Mouse (Mus musculus) gastrocnemius, postnatal 14 days (tissue): ENCODE results near the gene Cul4b. TPM values are rescaled to one million over a fixed set of nuclear protein-coding genes. Genes with fewer than 3 reads are reported as not detected.
A peak's percentile ranks its signal among the peaks of the same experiment; 100 is the strongest.
"Not testable (repeated sequence)": the region's sequence is repeated elsewhere in the genome, so short reads cannot be mapped to it uniquely, and the experiment has no call there.

ENCODE experiments used
- DNase-seq: peaks from one replicate; pipeline ENCODE4 v3.0.0; 2021; ENCODE audit warnings: mixed read lengths
- intact Hi-C: fragments of 180-260 bp; cut with DNase I; formaldehyde crosslinking; loops from one replicate; pipeline ENCODE4 v1.15.1; 2025; ENCODE audit warnings: low total_unique reads
- long read RNA-seq, 2 experiments: library from polyadenylated mRNA; stranded (forward); transcript quantifications; one replicate each; pipeline ENCODE4 v2.0.0; 2021
- total RNA-seq, 2 experiments: library from RNA; stranded (reverse); gene quantifications; 2 replicates each; pipeline ENCODE4 v1.2.3; 2021

Gene Cul4b
- total RNA-seq = 10 to 100 TPM; 11.0 to 11.5 TPM
- long read RNA-seq, experiment 1, partial matches to known transcripts = 1 of 1 reads
- long read RNA-seq, experiment 1, other reads (novel, unspliced or antisense) = 0 of 1 reads
- long read RNA-seq, experiment 2, partial matches to known transcripts = 2 of 4 reads
- long read RNA-seq, experiment 2, other reads (novel, unspliced or antisense) = 1 of 4 reads

DNA sequence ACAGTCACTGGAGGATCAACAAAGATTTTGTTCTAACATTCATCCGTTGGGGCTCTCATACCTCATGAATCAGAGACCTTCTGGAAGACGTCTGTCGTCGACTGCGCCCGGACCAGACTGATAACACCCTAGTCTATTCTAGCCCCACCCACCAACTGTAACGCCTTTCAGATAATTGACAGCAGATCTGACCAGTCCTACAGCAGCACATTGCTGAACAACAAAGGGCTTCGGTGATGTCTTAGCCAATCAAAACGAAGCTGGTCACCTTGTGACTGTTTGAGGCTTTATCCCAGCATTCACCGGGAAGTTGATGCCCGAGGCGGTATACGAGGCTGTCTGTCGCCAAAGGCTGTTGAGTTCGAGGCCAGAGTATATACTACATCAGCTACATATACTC is at the start of gene Cul4b:
Cul4b (minus strand) TSS at position 119 of the 400 bp plus-strand sequence.
- no peak for DNase-seq
- intact Hi-C loops = no loop called here

DNA sequence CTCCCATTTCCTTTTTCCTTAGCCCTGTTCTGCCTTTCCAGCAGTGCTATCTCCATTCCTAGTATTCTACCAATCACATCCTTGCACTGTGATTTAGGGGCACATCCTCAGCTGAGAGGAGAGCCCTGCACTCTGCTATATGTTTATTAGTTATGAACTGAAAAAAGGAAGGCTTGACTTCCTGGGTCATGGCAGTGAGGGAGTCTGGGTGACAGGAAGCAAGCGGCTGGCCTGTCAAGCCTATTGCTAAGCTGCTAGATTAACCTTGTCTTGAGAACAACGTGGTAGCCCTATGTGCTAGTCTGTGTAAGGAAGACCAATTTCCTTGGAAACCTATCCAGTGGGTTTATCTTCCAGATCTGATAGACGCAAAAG is 25.0 kb upstream of the Cul4b start:
- intact Hi-C loops = no loop called here
- no peak for DNase-seq

DNA sequence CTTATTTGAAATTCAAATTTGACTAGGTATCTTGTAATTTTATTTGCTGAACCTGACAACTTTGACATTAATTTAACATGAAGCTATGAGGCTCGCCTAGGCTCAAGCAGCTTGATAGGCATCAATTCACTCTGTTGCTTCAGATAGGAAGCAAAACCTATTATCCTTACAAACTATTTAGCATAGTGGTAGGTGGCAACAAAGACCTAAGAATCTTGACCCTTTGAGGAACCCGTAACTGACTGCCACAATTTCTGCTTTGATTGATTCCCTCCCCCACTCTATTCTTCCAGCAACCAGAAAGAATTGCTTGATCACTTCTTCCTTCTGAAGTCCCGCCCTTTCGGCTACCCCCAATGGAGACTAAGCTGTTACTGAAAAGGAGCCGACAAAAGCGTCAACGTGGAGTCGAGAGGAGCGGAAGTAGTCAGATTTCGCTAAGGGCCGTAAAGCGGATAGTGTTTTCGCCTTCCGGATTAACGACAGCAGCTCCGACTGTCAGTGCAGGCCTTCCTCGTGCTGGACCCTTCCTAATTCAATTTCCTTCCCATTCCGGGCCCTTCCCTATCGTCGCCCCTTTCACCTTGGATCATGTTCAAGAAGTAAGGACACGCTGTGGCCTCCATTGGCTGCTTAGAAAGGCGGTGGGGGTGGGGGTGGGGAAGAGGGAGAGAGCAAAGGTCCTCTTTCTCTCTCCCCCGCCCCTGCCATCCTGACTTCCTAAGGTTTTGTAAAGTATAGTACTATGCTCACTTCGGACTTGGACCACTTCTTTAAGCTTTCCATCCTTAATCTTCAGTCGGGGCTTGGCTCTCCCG is 24.4 kb upstream of the Cul4b start, which contains the start of gene Mcts1:
Mcts1 (plus strand) TSS at position 402 of the 818 bp plus-strand sequence.
- intact Hi-C loops = no loop called here
- peak; percentile 61 for DNase-seq

DNA sequence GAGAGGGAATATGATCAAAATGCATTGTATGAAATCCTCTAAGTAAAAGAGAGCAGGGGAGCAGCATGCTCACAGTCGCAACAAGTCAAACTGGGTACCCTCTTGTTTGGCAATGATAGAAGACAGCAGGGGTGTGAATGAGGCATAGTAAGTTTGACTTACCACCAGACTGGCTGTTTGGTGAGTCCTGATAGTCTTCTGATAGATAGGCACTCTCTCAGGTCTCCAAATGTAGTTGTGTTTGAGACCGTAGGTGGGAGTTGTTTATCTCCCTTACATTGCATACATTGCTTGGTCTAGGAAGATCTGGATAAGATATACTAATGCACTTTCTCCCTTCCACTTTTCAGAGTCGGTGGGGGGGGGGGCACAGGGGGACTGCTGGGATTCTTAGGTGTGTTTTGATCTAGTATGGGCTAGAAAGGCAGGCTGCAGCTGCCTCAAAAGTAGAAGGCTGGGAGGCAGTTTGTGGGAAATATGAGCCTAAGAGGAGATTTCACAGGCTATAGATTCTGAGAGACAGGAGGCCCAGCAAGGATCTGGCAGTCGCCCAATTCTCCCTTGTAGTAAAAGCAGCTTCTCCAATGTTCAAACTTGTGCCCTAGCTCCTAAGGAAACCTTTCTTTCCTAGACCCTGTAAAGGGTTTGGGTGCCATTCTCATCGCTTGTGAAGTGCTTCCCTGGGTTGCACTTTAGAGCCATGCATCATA is 17.3 kb upstream of the Cul4b start:
- DNase-seq = no peak
- intact Hi-C loops = no loop called here

DNA sequence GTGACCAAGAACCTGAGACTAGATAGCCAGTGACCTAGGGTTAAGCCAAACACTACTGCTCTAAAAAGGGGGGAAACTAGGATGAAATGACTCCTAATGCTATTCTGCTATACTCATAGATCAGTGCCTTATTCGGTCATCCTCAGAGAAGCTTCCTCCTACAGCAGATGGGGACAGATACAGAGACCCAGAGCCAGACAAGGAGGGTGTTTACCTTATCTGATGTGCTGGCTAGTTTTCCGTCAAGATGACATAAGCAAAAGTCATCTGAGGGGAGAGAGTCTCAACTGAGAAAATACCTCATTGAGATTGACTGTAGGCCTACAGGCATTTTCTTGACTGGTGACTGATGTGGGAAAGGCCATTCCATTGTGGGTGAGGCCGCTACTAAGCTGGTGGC is 15.8 kb upstream of the Cul4b start:
- DNase-seq = no peak
- intact Hi-C loops = no loop called here

DNA sequence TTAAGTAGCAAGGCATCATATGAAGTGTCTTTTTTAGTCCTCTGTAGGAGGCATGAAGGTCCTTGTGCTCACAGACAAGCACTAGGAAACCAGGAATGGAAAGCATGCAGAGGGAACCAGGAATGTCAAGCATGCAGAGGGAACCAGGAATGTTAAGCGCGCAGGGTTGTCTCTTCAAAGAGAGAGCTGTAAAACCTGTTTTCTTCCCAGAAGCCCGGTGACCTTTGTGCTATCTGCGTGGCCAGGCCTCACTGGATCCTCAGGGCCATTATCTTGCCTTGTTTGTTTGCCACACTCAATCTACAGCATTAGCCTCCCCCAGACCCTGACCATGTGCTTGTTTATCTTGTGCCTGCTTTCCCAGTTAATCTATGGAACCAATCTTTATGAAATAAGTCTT is 13.8 kb upstream of the Cul4b start:
- no peak for DNase-seq
- intact Hi-C loops = no loop called here

DNA sequence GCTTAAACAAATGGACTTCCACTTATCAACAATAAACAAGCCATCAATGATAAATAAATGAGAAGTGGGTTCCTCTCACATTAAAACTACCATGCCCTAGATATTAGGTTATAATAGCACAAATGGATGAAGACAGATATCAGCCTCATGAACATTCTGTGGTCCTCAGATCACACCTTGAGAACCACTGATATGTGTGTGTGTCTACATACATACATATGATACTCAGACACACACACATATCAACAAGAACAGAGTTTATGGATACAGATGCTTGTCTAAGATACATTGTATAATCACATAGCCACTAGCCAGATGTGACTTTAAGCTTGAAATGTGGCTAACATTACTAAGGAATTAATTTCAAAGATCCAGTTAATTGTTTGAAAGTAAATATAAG is 7.3 kb upstream of the Cul4b start:
- intact Hi-C loops = no loop called here
- no peak for DNase-seq

DNA sequence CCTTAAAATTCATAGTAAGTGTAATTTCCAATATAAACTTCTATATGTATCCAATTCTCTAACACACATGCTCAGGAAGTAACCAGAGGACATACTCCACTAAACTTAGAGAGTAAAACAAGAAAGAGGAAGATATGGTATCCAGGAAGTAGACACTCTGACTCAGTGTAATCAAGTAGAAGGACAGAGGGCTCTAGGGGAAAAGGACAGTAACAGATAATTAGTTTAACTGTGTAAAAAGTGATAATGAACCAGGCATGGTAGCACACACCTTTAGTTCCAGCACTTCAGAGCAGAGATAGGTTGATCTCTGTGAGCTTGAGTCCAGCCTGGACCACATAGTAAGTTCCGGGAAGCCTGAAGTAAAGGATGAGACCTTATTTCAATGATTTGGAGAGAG is 5.1 kb upstream of the Cul4b start:
- no peak for DNase-seq
- intact Hi-C loops = no loop called here

DNA sequence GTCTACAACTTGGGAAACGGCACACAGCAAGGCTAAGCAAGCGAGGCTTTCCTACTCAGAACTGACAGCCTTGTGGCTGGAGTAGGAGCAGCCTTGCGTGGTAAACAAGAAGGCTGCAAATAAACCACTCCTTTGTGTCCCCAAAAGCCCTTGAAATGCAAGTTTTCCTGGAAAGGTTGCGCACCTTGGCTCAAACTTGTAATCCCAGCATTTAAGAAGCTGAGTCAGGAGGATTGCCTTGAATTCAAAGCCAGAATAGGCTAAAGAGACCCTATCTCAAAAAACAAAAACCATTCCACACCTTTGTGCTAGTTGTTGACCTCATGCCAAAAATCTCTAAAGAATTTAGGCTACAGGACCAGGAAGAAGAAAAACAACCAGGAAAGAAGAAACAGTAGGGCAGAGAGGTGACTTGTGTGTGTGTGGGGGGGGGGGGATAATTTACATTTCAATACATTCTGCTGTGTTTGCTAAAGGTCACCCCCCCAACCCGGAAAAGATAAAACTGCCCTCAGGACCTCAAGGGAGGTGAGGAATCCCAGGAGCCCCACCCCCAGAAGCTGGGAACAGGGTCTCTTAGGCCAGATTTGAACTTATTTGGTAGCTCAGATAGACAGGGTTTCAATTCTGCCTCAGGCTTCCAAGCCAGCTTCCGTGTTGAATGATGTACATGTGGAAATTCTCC is 9.3 kb downstream of the Cul4b start:
- intact Hi-C loops = no loop called here

DNA sequence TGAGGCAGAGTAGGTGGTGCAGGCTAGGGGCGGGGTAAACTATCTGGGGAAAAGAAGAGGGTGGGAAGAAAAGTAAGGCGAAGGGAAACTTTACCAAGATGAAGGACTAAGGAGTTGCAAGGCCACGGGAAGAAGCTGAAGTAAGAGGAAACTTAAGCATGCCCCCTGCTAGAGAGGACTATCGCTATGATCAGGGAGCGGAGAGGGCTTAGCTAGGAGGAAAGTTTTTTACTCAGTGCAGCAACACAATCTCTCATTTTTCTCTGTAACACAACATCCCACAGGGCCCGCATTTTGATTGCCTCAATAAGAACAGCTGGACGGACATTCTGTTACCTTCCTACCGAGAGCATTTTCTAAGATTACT is 10.8 kb downstream of the Cul4b start:
- intact Hi-C loops = no loop called here
- no peak for DNase-seq

More for the DNA sequence above, 9.3 kb downstream of the Cul4b start:
- no peak for DNase-seq

DNA sequence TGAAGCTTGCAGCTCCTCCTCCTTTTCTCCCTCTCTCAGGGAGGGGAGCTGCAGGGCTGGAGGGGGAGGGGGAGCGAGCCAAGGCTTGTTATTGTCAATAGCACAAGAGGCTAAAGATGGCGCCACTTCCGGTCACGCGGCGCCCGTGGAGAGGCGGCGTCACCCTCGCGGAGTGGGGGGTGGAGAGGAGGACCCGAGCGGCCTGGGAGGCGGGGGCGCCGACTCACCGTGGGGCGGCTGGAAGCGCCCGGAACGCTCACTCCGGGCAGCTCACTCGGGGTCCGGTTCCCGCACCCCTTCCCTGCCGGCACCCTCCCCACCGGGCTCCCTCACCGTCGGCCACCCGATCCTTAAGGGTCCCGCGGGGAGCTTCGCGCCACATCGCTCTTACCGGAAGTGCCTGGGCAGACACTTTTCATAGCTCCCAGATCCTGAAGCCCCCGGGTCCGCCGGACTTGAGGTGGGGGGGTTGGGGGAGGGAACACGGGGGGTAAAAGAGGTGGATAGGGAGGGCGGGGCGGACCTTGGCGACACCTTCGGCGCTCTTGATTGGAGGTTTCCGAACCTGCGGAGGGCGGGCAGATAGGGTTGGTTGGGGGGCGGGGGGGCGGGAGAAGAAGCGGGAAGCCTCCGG is 11.3 kb downstream of the Cul4b start:
- intact Hi-C loops = no loop called here
- peak; percentile 90 for DNase-seq

DNA sequence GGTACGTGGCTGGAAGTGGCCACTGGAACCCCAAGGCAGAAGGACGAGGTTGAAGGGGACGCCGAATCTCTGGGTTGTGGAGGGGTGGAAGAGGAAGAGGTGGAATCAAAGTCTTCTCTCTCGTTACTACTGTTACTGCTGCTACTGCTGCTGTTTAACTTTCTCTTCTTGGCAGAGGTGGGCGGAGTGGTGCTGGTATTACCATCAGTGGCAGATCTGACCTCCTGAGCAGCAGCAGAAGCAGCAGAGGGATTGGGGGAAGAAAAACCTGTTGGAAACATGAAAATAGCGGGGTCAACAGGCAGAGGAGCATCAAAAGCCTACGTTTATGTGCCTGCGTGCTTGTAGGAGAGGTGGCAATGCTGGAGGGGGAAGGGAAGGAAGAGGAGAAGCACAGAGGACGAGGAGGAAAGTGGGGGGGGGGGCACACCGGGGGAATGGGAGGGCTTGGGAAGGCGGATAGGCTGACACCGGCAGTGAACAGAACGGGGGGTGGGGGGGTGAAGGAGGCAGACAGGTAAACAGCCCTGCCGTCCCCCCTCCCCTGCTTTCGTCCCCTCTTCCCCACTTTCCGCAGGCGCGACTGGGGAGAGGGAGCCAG is 12.0 kb downstream of the Cul4b start:
- intact Hi-C loops = no loop called here
- no peak for DNase-seq

DNA sequence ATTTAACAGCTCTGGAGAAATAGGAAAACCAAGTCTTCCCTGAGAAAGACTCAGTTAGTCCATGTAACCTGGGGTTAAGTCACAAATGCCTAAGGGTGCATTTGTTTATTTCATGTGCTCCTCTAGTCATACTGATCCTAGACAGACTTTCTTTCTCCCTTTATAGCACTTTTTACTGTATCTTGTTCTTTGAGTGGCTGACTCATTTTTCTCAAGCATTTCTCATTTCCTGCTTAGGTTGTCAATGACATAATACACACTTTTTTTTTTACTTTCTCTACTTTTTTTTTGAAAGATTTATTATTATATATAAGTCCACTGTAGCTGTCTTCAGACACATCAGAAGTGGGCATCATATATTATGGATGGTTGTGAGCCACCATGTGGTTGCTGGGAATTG is 22.7 kb downstream of the Cul4b start:
- intact Hi-C loops = no loop called here
- no peak for DNase-seq

DNA sequence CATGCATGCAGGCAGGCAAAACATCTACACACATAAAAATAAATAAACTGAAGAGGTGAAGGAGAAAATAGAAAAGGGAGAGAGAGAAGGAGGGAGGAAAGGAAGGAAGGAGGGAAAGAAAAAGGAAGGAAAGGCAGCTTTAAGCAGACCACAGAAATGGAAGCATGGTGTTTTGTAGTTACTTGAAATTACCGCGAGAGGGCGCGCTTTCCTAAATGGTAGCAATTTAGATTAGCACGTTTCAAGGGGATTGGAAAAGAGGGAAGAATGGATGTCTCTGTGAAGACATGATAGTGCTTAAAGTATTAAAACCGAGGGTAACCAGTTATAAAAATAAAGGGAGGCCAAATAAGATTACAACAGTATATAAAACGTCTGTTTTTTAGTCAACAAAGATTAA is 61.4 kb downstream of the Cul4b start:
- intact Hi-C loops = no loop called here
- peak; percentile 12 for DNase-seq

DNA sequence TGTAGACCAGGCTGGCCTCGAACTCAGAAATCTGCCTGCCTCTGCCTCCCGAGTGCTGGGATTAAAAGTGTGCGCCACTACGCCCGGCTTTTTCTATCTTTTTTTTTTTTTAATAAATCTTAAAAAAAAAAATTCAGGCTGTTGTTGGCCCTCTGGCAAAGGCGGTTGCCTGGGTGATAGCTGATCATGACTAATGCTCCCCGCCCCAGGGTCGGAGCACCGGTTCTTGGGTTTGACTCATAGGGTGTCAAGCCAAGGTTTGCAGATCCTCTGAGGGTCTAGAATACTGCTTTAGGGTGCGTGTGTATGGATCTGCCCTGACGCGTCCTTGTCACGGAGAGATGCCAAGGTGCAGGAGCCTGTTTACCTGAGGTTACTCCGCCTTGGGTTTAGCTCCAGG is 71.2 kb downstream of the Cul4b start:
- intact Hi-C loops = no loop called here
- DNase-seq = no peak

DNA sequence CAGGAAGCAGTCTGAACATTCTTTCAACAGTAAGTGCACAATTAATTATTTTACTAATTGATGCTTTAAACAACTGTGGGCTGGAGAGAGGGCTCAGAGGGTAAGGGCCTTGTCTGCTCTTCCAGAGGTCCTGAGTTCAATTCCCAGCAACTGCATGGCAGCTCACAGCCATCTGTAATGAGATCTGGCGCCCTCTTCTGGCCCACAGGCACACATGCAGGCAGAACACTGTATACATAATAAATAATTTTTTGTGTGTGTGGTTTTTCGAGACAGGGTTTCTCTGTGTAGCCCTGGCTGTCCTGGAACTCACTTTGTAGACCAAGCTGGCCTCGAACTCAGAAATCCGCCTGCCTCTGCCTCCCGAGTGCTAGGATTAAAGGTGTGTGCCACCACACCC is 73.8 kb downstream of the Cul4b start:
- DNase-seq, intact Hi-C loops: not testable (repeated sequence)

DNA sequence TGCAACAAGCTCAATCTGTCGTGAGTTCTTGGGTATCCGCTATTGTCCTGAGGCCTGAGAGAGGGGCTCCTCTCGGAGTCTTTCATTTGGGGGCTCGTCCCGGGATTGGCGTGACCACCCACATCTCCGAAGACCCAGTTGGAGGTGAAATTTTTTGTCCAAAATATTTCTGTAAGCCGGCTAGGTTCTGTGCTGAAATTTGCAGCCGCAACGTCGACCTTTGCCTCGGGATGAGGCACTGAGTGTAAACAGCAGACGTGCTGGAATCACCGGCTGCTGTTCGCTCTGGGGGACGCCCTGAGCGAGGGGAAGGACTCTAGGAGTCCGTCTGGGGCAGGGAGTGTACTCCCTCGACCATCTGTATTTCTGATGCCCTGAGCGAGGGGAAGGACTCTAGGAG is 90.5 kb downstream of the Cul4b start:
- DNase-seq, intact Hi-C loops: not testable (repeated sequence)
